Mouse (Mus musculus) lung, postnatal 14 days (tissue): ENCODE results near the gene Ppm1n.

Experiments used
- DNase-seq: peaks from one replicate; pipeline ENCODE4 v3.0.0; 2021

Gene Ppm1n

DNA sequence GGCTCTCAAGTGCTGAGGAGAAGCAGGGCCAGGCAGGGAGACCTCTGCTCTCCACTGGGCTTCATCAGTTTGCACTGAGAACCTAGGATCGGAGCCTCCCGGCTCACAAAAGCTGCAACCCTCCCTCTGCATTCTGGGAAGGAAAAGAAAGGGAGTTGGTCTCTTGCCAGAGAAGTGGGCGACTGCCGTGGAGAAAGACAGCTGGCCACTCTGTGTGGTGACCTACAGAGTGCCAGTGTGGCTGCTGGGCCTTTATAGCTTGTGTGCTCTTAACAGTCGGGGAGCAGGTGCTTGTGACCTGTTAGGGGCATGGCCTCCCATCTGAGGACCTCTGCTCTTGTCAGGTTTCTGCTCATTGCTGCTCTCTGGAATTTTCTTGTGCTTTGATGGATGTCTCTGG, 36.0 kb downstream of the Ppm1n start:
- DNase-seq = no peak

- no peak for DNase-seq
These were observed 37.9 kb downstream of the Ppm1n start for GRCm38 (mm10) chr7:19242005-19242404.

DNA sequence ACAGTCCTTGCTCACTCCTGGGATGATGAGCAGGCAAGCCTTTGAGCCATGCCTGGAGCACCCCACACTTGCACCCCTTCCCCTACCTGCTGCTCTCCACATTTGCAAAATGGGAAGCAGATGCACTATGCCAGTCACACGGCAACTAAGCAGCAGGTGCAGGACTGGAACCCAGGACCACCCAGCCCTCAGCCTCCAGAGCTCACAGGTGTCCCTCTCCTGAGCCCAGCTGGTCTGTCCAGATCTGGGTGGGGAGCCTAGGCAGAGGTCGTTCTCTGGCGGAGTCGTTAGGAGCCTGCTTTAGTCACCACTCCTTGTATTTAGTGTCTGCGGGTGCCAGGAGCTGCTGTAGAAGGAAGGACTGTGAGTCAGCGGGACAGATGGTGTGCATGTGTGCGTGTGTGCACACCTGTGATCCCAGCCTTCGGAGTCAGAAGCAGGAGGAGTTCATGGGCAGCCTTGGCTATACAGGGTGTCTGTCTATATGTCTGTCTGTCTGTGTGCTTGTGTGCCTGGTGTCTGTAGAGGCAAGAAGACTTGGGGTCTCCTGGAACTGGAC, 38.9 kb downstream of the Ppm1n start:
- DNase-seq = no peak

DNA sequence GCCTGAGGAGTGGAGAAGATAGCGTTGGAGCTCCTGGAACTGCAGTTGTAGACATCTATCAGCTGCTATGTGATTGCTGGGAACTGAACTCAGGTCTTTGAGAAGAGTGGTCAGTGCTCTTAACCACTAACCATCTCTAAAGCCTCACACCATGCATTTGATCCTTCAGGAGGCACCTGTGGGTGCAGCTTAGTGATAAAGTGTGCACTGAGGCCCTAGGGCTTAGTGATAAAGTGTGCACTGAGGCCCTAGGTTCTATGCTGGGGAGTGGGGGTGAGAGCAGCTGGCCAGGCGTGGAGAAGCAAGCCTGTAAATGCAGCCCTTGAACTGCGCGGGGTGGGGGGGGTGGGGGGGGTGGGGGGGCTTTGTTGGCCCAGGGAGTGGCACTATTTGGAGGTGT, 39.9 kb downstream of the Ppm1n start:
- DNase-seq = no peak

DNA sequence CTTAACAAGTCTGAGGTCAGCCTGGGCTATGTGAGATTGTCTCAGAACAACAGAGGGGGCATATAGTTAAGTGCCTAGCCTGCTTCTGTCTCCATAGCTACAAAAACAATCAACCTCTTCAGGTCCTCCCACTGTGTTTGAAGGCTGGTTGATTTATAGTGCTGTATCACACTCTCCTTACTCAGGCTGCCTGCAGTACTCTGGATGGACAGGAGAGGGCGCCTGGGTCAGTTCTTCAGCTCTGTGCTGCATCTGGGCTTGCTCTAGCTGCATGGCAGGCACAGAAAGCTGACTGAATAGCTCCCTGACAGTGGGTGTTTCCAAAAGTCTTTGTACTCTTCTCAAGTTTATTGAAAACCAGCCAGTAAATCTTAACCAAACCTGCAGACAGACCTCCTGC, 40.4 kb downstream of the Ppm1n start:
- DNase-seq = peak; percentile 95

DNA sequence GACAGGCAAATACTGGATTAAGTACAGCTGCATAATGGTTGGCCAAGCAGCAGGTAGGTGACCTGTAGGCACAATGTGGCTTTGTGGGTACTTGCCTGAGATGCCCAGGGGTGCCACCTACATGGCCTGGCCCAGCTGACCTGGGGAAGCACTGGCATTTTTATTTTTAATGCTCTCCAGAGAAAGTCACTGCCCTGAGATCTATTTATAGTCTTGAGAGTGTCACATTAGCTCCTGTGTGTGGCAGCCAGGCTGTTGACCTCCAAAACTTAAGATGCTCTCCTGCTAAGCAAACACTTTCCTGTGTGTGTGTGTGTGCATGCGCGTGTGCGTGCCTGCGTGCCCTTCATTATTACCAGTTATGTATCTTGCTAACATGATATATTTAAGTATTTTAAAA, 41.5 kb downstream of the Ppm1n start:
- DNase-seq = peak; percentile 13

DNA sequence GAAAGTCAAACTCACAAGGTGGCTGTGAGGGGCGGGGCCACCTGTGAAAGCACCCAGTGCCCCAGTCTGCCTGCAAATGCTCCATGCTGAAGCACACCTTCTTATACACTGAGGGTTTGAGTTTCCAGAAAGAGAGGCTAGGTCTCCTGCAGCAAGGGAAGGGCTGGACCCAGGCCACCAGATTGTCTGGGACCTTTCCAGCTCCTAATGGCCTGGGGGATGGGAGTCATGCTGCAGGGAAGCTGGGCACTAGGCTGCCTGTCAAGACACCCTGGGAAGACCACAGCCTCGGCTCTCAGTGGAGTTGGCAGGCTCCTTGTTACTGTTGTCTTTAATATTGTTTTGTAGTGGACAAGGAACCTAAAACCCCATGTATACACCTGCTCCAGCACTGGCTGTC, 43.5 kb downstream of the Ppm1n start:
- DNase-seq = no peak

- DNase-seq = no peak
These were observed 44.7 kb downstream of the Ppm1n start for GRCm38 (mm10) chr7:19235092-19235671.

- DNase-seq = no peak
These were observed 45.2 kb downstream of the Ppm1n start for GRCm38 (mm10) chr7:19234652-19235051.

- no peak for DNase-seq
These were observed 48.0 kb downstream of the Ppm1n start for GRCm38 (mm10) chr7:19231849-19232248.

- DNase-seq = no peak
These were observed 49.0 kb downstream of the Ppm1n start for GRCm38 (mm10) chr7:19230899-19231298.

DNA sequence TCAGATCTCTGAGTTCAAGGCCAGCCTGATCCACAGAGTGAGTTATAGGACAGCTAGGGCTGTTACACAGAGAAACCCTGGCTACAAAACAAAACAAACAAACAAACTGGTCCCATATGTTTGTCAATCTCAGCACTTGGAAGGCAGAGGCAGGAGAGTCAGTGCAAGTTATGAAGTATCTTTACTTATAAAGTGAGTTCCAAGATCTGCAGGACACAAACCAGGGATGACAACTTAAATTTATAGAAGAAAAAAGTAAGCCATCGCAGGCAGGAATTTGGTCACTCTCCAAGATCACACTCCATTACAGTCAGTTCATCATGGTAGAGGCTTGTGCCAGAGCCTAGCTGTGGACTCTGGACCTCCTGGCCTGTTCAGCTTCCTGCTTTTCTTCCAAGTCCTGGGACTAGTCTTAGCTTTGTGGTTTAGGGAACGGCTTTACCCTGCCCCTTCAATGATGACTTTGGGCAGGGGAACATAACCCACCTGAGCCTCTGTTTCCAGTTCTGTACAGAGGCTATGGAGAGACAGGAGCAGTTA, 49.8 kb downstream of the Ppm1n start:
- no peak for DNase-seq

DNA sequence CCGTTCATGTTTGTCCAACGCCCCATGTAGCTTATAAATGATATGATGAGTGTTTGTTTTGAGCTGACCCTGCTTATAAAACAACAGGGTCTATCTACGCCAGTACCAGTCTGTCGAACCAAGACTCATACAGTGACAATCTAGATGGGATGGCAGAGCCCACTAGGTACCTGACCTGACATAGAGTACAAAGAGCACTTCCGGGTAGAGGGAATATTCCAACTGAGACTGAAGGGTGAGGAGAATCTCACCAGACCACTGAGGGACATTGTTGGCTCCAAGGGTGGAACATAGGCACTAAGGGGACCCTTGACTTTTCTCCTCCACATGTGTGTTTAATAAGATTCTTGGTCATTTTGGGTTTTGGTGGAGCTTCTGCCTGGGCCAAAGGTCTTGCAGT, 50.5 kb downstream of the Ppm1n start:
- DNase-seq = no peak

- no peak for DNase-seq
These were observed 51.1 kb downstream of the Ppm1n start for GRCm38 (mm10) chr7:19228793-19229148.

DNA sequence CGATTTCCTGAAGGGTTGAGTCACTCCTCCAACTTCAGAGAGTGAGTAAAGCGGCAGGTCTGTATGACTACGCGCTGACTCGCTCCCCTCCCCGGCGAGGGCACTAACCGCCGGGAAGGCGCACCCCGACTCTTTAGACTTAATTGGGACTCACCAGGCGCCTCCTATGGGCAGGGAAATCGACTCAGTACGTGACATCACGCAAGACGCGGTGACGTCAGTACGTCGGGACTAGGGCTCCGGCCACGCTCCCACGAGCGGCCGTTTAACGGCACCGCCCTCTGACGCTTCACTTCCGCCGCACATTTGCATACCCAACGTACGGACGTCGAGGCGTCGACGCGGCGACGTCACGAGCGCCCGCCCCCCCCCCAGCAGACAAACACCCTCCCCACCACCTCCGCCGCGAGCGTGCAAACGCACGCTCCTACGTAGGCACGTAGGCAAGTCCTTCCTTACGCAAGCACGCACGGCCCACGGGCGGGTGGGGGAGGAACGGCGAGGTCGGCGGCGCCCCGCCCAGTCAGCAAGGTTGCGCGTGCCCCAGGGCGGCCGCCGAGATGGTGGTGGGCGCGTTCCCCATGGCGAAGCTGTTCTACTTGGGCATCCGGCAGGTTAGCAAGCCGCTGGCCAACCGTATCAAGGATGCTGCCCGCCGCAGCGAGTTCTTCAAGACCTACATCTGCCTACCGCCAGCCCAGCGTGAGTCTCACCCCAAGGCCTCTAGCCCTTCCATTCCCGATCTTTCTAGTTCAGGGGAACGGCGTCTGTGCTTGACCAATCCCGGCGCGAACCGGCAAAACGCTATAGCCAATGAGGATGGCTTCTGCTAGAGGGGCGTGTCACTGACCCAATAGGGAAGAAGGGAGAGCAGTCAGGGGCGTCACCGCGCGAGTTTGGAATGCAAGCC, 51.7 kb downstream of the Ppm1n start, which contains the start of gene Opa3:
Gene Opa3 (plus strand): TSS at position 452 of the 910 bp plus-strand sequence.
- peak; percentile 100 for DNase-seq

DNA sequence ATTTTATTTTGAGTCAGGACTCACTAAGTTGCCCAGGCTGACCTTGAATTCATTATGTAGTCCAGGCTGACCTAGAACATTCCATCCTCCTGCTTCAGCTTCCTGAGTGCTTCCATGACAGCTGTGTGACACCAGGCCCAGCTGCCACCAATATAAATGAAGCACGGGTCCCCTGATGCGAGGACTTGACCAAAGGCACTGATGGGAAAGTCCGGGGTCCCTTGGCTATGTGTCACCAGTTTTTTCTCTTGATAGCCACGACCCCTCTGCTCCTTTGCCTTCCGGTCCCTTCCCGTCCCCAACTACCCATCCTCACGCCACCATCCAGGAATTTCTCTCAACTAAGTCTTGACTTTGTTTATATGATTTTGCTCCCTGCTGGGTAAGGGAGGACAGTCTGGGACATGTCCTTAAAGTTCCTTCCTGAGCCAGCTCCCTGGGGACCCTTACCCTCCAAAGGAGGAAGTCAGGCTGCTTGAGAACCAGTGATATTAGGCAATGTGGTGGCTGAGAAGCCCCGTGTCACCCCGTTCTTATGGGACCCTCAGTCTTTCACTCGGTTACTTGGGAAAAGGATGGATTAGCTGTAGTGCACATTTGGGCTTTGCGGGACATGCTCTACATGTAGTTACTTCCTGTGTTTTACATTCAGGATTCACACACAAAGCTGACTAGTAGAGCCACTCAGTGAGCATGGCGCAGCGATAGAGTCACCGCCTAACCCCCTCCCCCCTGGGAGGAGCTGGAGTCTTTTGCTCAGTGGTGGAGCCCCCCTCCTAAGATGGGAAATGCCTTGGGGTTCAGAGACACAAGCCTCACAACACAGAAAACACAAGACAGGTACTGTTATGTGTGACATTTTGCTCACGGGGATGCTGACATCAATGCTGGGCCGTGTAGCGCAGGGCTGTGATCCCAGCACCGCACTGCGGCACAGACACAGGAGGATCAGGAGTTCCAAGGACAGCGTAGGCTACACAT, 52.8 kb downstream of the Ppm1n start:
- DNase-seq = peak; percentile 38
